Mouse (Mus musculus) myocyte (in vitro differentiated cells): Measurements from ENCODE around the gene Notch4.

Experiments used
- MAX ChIP-seq: IDR thresholded peaks from one replicate; pipeline ENCODE4 v1.6.1; 2011; ENCODE audit warnings: low read depth, mild to moderate bottlenecking, control low read depth
- POLR2A ChIP-seq: IDR thresholded peaks from one replicate; pipeline ENCODE4 v1.6.1; 2011; ENCODE audit warnings: low read depth, mild to moderate bottlenecking, control low read depth, moderate library complexity; ENCODE audit not compliant: insufficient read length
- TCF12 ChIP-seq: IDR thresholded peaks from one replicate; pipeline ENCODE4 v1.6.1; 2011; ENCODE audit warnings: mild to moderate bottlenecking, control low read depth; ENCODE audit not compliant: poor library complexity, insufficient read depth, severe bottlenecking
- USF1 ChIP-seq: IDR thresholded peaks from one replicate; pipeline ENCODE4 v1.6.1; 2011; ENCODE audit warnings: low read depth, mild to moderate bottlenecking, control low read depth, moderate library complexity

DNA sequence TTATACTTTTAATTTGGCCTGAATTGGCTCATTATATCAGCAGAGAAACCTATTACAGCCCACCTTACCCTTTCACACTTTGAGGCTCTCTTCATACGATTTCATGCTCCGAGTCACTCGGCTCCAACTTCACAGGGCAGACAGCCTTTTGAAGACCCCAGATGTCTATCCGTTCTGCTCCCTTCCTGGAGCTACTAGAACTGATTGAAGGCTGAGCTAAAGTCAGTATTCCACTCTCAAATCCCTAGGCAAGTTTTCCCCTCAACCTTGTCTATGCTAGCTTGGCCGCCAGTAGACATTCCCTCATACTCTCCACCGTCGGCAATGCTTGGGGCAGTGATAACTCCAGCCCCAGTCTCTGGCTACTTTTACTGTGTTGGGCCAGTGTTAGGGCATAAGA is 25.1 kb downstream of the Notch4 start:
- no peak for TF ChIP-seq POLR2A
- TF ChIP-seq TCF12, result no peak
- TF ChIP-seq USF1, result no peak
- TF ChIP-seq MAX, result no peak
